Mouse (Mus musculus): ENCODE results near the gene Acoxl. TPM values are rescaled to one million over a fixed set of nuclear protein-coding genes. Genes with fewer than 3 reads are reported as not detected.

Acoxl gene
- total RNA-seq, 1 experiment from 2014 or later, result not detected

- ATAC-seq (replicated peaks in 1 of 2; ENCODE audit: insufficient read depth in 1 of 2, low FRiP score in 2 of 2, low TSS enrichment in 1 of 2, low read depth in 1 of 2, poor library complexity in 2 of 2, severe bottlenecking in 2 of 2), result peak; percentile 45 to 46; a peak in 1 of 4 replicates
These were observed 272.9 kb downstream of the Acoxl start for GRCm38 (mm10) chr2:128111537-128111936.

- ATAC-seq (replicated peaks in 1 of 2; ENCODE audit: insufficient read depth in 1 of 2, low FRiP score in 2 of 2, low TSS enrichment in 1 of 2, low read depth in 1 of 2, poor library complexity in 2 of 2, severe bottlenecking in 2 of 2), result no peak
These were observed 275.9 kb downstream of the Acoxl start for GRCm38 (mm10) chr2:128114621-128115020.

- no peak for ATAC-seq (replicated peaks in 1 of 2; ENCODE audit: insufficient read depth in 1 of 2, low FRiP score in 2 of 2, low TSS enrichment in 1 of 2, low read depth in 1 of 2, poor library complexity in 2 of 2, severe bottlenecking in 2 of 2)
These were observed 276.9 kb downstream of the Acoxl start for GRCm38 (mm10) chr2:128115579-128115978.

GRCm38 (mm10) chr2:128117605-128118004, 278.9 kb downstream of the Acoxl start:
- no peak for ATAC-seq (replicated peaks in 1 of 2; ENCODE audit: insufficient read depth in 1 of 2, low FRiP score in 2 of 2, low TSS enrichment in 1 of 2, low read depth in 1 of 2, poor library complexity in 2 of 2, severe bottlenecking in 2 of 2)

- ATAC-seq (replicated peaks in 1 of 2; ENCODE audit: insufficient read depth in 1 of 2, low FRiP score in 2 of 2, low TSS enrichment in 1 of 2, low read depth in 1 of 2, poor library complexity in 2 of 2, severe bottlenecking in 2 of 2), result no peak
These were observed 280.3 kb downstream of the Acoxl start for GRCm38 (mm10) chr2:128118971-128119370.

DNA sequence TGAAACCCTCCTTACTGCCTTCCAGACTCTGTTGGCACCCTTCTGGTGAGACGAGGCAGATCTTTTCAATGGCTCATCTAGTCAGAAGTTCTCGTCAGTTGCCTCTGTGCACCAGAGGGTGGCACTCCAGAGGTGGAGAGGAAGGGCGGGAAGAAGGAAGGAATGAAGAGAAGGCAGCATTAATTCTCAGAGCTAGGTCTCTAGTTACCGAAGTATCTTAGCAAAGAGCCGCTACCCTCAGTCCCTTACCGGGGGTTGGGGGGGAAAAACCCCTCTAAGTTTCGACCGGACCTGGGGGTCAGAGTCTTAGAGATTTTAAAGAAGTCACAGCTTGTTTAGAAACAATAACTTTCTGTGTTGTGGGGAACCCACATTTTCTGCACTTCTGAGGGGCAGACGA, 283.8 kb downstream of the Acoxl start:
- peak; percentile 21 to 29; a peak in 2 of 4 replicates for ATAC-seq (replicated peaks in 1 of 2; ENCODE audit: insufficient read depth in 1 of 2, low FRiP score in 2 of 2, low TSS enrichment in 1 of 2, low read depth in 1 of 2, poor library complexity in 2 of 2, severe bottlenecking in 2 of 2)

DNA sequence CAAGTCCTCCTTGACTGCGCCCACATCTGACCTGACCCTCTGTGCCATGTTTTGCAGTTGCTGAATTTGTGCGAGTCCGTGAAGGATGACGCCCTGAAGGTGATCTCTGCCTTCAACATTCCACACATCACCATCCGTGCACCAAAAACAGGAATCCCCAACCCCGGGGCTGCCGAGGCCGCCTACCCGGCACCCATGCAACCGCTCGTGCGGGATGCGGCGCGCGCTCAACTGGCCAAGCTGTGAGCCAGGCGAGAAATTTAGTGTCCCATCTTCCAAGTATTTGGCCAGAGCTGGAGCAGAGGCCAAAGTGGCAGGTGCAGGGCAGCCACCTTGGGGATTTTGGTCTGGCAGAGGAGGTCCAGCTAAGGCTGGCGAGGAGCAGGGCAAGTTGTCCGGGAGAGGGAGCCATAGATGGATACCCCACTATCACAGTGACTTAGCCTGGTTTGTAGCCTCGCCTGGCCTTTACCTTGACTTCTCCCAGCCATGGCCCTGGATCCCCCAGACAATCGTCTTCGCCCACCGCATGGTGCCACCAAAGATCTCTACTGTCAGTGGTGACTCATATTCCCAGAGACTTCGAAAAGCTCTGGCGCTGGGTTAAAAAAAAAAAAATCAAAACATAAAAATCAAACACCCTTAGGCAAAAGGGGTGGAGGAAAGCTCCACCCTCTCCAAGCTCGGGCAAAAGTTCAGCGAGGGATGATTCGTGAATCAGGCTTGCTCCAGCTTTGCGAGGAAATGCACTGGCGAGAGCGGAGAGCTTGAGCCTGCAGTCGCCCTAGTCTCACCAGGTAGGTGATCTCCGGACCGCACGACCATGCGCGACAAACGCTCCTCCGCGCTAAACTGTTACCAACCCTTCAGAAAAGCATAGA, 284.5 kb downstream of the Acoxl start:
- no peak for ATAC-seq (replicated peaks in 1 of 2; ENCODE audit: insufficient read depth in 1 of 2, low FRiP score in 2 of 2, low TSS enrichment in 1 of 2, low read depth in 1 of 2, poor library complexity in 2 of 2, severe bottlenecking in 2 of 2)

- ATAC-seq (replicated peaks in 1 of 2; ENCODE audit: insufficient read depth in 1 of 2, low FRiP score in 2 of 2, low TSS enrichment in 1 of 2, low read depth in 1 of 2, poor library complexity in 2 of 2, severe bottlenecking in 2 of 2), result no peak
These were observed 285.4 kb downstream of the Acoxl start for GRCm38 (mm10) chr2:128123921-128124683.

- no peak for ATAC-seq (replicated peaks in 1 of 2; ENCODE audit: insufficient read depth in 1 of 2, low FRiP score in 2 of 2, low TSS enrichment in 1 of 2, low read depth in 1 of 2, poor library complexity in 2 of 2, severe bottlenecking in 2 of 2)
These were observed 286.0 kb downstream of the Acoxl start for GRCm38 (mm10) chr2:128124693-128125092.

GRCm38 (mm10) chr2:128125635-128126470, 287.2 kb downstream of the Acoxl start, which contains the start of gene Bcl2l11:
Gene Bcl2l11 (plus strand): TSS chr2:128126038.
- peak; percentile 60 to 69 for ATAC-seq (replicated peaks in 1 of 2; ENCODE audit: insufficient read depth in 1 of 2, low FRiP score in 2 of 2, low TSS enrichment in 1 of 2, low read depth in 1 of 2, poor library complexity in 2 of 2, severe bottlenecking in 2 of 2)

DNA sequence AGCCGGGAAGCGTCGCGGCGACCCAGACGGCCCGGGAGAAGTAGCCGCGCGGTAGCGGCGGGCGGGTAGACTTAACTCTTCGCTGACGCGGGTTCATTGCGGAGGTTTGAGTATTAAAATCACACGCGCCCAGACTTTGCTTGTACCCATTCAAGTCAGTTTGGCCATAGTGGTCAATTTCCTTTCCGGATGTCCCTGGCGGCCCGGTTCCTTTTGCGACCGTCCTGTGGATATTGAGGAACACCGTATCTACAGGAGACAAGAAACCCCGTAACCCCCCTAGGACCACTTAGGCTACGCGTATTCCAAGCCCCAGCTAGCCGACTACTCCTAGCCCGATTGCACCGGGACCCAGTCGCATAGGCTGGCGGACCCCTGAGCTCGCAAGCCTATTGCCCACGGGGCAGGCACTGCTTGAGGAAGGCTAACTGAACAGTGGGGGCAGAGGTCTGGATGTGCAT, 287.9 kb downstream of the Acoxl start:
- no peak for ATAC-seq (replicated peaks in 1 of 2; ENCODE audit: insufficient read depth in 1 of 2, low FRiP score in 2 of 2, low TSS enrichment in 1 of 2, low read depth in 1 of 2, poor library complexity in 2 of 2, severe bottlenecking in 2 of 2)

- peak; percentile 54 to 61 for ATAC-seq (replicated peaks in 1 of 2; ENCODE audit: insufficient read depth in 1 of 2, low FRiP score in 2 of 2, low TSS enrichment in 1 of 2, low read depth in 1 of 2, poor library complexity in 2 of 2, severe bottlenecking in 2 of 2)
These were observed 288.5 kb downstream of the Acoxl start for GRCm38 (mm10) chr2:128127121-128127671.

DNA sequence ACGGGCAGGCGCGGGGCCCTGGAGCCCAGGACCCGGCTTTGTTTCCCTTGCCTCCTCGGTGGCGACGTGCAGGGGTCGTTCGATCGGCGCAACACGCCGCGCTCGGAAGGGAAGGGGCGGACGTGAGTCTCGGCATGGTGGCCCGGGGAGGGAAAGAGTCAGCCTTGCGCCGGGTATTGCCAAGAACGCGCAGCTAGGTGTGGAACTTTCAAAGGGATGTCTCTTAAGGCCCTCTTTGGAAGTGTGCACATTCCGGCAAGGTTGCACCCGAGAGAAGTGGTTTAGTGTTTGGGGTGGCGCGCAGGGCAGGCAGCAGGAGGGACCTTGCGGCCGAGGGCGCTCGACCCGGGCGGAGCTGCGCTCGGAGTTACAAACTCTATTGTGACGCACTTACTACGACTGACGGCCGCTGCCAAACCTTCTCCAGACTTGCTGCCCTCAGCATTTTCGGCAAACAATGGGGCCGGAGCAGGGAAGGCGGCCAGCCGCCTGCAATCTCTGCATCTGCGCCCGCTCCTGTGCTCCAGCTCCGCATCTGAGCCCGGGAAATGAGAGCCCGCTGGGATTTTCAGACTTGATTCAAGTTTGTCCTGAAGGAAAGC, 289.1 kb downstream of the Acoxl start:
- peak; percentile 23 to 47 for ATAC-seq (replicated peaks in 1 of 2; ENCODE audit: insufficient read depth in 1 of 2, low FRiP score in 2 of 2, low TSS enrichment in 1 of 2, low read depth in 1 of 2, poor library complexity in 2 of 2, severe bottlenecking in 2 of 2)

GRCm38 (mm10) chr2:128128532-128128931, 289.9 kb downstream of the Acoxl start:
- ATAC-seq (replicated peaks in 1 of 2; ENCODE audit: insufficient read depth in 1 of 2, low FRiP score in 2 of 2, low TSS enrichment in 1 of 2, low read depth in 1 of 2, poor library complexity in 2 of 2, severe bottlenecking in 2 of 2), result no peak

DNA sequence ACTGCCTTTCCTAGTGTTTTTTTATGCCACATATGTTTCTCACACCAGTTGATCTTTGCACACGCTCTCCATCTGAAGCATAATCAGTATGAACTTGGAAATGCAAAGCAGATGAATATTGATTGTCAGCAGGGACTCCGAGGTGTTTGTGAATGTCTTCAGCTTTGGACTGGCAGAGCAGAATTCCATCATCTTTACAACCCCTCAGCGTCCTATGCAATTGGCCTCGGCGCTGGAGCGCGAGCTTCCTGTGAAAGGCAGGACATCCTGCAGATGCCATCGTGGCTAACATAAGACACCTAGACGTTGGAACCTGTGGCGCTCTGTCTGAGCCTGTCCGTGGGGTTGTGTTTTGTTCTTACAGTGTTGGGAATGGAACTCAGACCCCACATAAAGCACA, 292.8 kb downstream of the Acoxl start:
- no peak for ATAC-seq (replicated peaks in 1 of 2; ENCODE audit: insufficient read depth in 1 of 2, low FRiP score in 2 of 2, low TSS enrichment in 1 of 2, low read depth in 1 of 2, poor library complexity in 2 of 2, severe bottlenecking in 2 of 2)

GRCm38 (mm10) chr2:128132635-128133034, 294.0 kb downstream of the Acoxl start:
- ATAC-seq (replicated peaks in 1 of 2; ENCODE audit: insufficient read depth in 1 of 2, low FRiP score in 2 of 2, low TSS enrichment in 1 of 2, low read depth in 1 of 2, poor library complexity in 2 of 2, severe bottlenecking in 2 of 2), result no peak

DNA sequence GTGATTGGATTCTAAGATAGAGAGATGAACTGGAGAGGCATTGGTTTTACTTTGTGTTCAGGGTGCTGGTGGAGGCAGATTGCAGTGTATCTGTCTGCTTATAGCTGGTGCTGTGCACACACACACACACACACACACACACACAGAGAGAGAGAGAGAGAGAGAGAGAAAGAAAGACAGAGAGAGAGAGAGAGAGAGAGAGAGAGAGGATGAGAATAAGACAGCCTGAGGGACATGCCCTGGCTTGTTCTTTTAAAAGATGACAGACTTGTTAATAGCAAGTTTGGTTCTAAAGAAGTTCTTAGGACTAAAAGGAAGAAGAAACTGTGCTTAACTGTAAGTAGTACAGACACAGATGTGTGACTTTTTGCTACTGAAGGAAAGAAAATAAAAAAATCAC, 295.2 kb downstream of the Acoxl start:
- ATAC-seq (replicated peaks in 1 of 2; ENCODE audit: insufficient read depth in 1 of 2, low FRiP score in 2 of 2, low TSS enrichment in 1 of 2, low read depth in 1 of 2, poor library complexity in 2 of 2, severe bottlenecking in 2 of 2), result no peak

Data from hematopoietic stem cell, adult 5-6 weeks (primary cell).